Mouse (Mus musculus): ENCODE results near the gene Unc5c. TPM values are rescaled to one million over a fixed set of nuclear protein-coding genes. Genes with fewer than 3 reads are reported as not detected.

Gene Unc5c
- polyA plus RNA-seq, 1 experiment from 2014 or later, result 7.8 TPM

GRCm38 (mm10) chr3:141699177-141699576 is 234.2 kb downstream of the Unc5c start:
- Histone ChIP-seq H3K27ac (no peak overlapping the region), H3K4me3 (no peak overlapping the region), H3K4me1 (replicated peaks) (no peaks in the 10 kb centered on the region), H3K9me3 (no peaks in the 10 kb centered on the region), H3K27me3 (ENCODE audit: insufficient read depth, poor library complexity, severe bottlenecking) (no peaks in the 10 kb centered on the region), H3K36me3 (no peaks in the 10 kb centered on the region)
- DNase-seq (ENCODE audit: low spot score), result no peak

GRCm38 (mm10) chr3:141701381-141701909 is 236.4 kb downstream of the Unc5c start:
- Histone ChIP-seq H3K27ac (no peak overlapping the region), H3K36me3 (no peaks in the 10 kb centered on the region), H3K9me3 (no peaks in the 10 kb centered on the region), H3K4me1 (replicated peaks) (no peaks in the 10 kb centered on the region), H3K27me3 (ENCODE audit: insufficient read depth, poor library complexity, severe bottlenecking) (no peaks in the 10 kb centered on the region), H3K4me3 (no peak overlapping the region)
- 92% methylated on average over 3 of the region's 3 CpGs for WGBS
- no peak for DNase-seq (ENCODE audit: low spot score)

- Histone ChIP-seq H3K36me3 (no peaks in the 10 kb centered on the region), H3K27me3 (ENCODE audit: insufficient read depth, poor library complexity, severe bottlenecking) (no peaks in the 10 kb centered on the region), H3K9me3 (no peaks in the 10 kb centered on the region), H3K4me3 (no peak overlapping the region), H3K4me1 (replicated peaks) (peaks cover 12% of the 10 kb centered on the region; the same call in 1 of the 2 replicates), H3K27ac (no peak overlapping the region)
- 76% methylated on average over 4 of the region's 4 CpGs for WGBS
- DNase-seq (ENCODE audit: low spot score), result no peak
These were observed 246.6 kb downstream of the Unc5c start for GRCm38 (mm10) chr3:141711601-141712000.

GRCm38 (mm10) chr3:141716371-141716770 is 251.4 kb downstream of the Unc5c start:
- Histone ChIP-seq H3K4me3 (no peak overlapping the region), H3K9me3 (no peaks in the 10 kb centered on the region), H3K27me3 (ENCODE audit: insufficient read depth, poor library complexity, severe bottlenecking) (no peaks in the 10 kb centered on the region), H3K27ac (no peak overlapping the region), H3K4me1 (replicated peaks) (peaks cover 21% of the 10 kb centered on the region; the same call in 1 of the 2 replicates), H3K36me3 (no peaks in the 10 kb centered on the region)
- no peak for DNase-seq (ENCODE audit: low spot score)
- whole genome bisulfite sequencing, result 40% methylated on average over 4 of the region's 4 CpGs

GRCm38 (mm10) chr3:141719050-141719449 is 254.0 kb downstream of the Unc5c start:
- Histone ChIP-seq H3K27me3 (ENCODE audit: insufficient read depth, poor library complexity, severe bottlenecking) (no peaks in the 10 kb centered on the region), H3K36me3 (no peaks in the 10 kb centered on the region), H3K4me3 (no peak overlapping the region), H3K4me1 (replicated peaks) (peaks cover 21% of the 10 kb centered on the region; the same call in 1 of the 2 replicates), H3K27ac (no peak overlapping the region), H3K9me3 (no peaks in the 10 kb centered on the region)
- no peak for DNase-seq (ENCODE audit: low spot score)
- 85% methylated on average over 5 of the region's 5 CpGs for WGBS

GRCm38 (mm10) chr3:141724499-141724898 is 259.5 kb downstream of the Unc5c start:
- H3K36me3 ChIP-seq, result no peaks in the 10 kb centered on the region
- 79% methylated on average over 2 of the region's 2 CpGs for WGBS
- no peak for DNase-seq (ENCODE audit: low spot score)
- no peaks in the 10 kb centered on the region for H3K9me3 ChIP-seq
- H3K4me1 ChIP-seq (replicated peaks), result peaks cover 5% of the 10 kb centered on the region; the same call in 1 of the 2 replicates
- H3K4me3 ChIP-seq, result no peak overlapping the region
- H3K27me3 ChIP-seq (ENCODE audit: insufficient read depth, poor library complexity, severe bottlenecking), result no peaks in the 10 kb centered on the region
- no peak overlapping the region for H3K27ac ChIP-seq

GRCm38 (mm10) chr3:141725432-141725831 is 260.4 kb downstream of the Unc5c start:
- Histone ChIP-seq H3K4me3 (no peak overlapping the region), H3K36me3 (no peaks in the 10 kb centered on the region), H3K4me1 (replicated peaks) (peaks cover 5% of the 10 kb centered on the region; the same call in 1 of the 2 replicates), H3K27me3 (ENCODE audit: insufficient read depth, poor library complexity, severe bottlenecking) (no peaks in the 10 kb centered on the region), H3K9me3 (no peaks in the 10 kb centered on the region), H3K27ac (no peak overlapping the region)
- WGBS, result 36% methylated on average over 1 of the region's 1 CpGs
- no peak for DNase-seq (ENCODE audit: low spot score)

- Histone ChIP-seq H3K36me3 (0 out of 2 replicates have a peak, but pooled peaks cover 3% of the 10 kb centered on the region), H3K4me1 (replicated peaks) (no peaks in the 10 kb centered on the region), H3K9me3 (no peaks in the 10 kb centered on the region), H3K27me3 (ENCODE audit: insufficient read depth, poor library complexity, severe bottlenecking) (no peaks in the 10 kb centered on the region), H3K27ac (no peak overlapping the region), H3K4me3 (no peak overlapping the region)
- no peak for DNase-seq (ENCODE audit: low spot score)
- 86% methylated on average over 6 of the region's 6 CpGs for WGBS
These were observed 268.8 kb downstream of the Unc5c start for GRCm38 (mm10) chr3:141733844-141734243.

- H3K27ac ChIP-seq, result no peak overlapping the region
- H3K4me3 ChIP-seq, result no peak overlapping the region
- no peak for DNase-seq (ENCODE audit: low spot score)
- no peaks in the 10 kb centered on the region for H3K9me3 ChIP-seq
- no peaks in the 10 kb centered on the region for H3K4me1 ChIP-seq (replicated peaks)
- H3K27me3 ChIP-seq (ENCODE audit: insufficient read depth, poor library complexity, severe bottlenecking), result no peaks in the 10 kb centered on the region
- 0 out of 2 replicates have a peak, but pooled peaks cover 3% of the 10 kb centered on the region for H3K36me3 ChIP-seq
These were observed 270.3 kb downstream of the Unc5c start for GRCm38 (mm10) chr3:141735285-141735684.

GRCm38 (mm10) chr3:141745322-141745721 is 280.3 kb downstream of the Unc5c start:
- no peaks in the 10 kb centered on the region for H3K4me1 ChIP-seq (replicated peaks)
- no peaks in the 10 kb centered on the region for H3K27me3 ChIP-seq (ENCODE audit: insufficient read depth, poor library complexity, severe bottlenecking)
- H3K27ac ChIP-seq, result no peak overlapping the region
- no peaks in the 10 kb centered on the region for H3K36me3 ChIP-seq
- DNase-seq (ENCODE audit: low spot score), result no peak
- H3K4me3 ChIP-seq, result no peak overlapping the region
- no peaks in the 10 kb centered on the region for H3K9me3 ChIP-seq

- DNase-seq (ENCODE audit: low spot score), result no peak
- 93% methylated on average over 4 of the region's 4 CpGs for WGBS
- Histone ChIP-seq H3K4me3 (no peak overlapping the region), H3K27me3 (ENCODE audit: insufficient read depth, poor library complexity, severe bottlenecking) (no peaks in the 10 kb centered on the region), H3K9me3 (no peaks in the 10 kb centered on the region), H3K4me1 (replicated peaks) (peaks cover 11% of the 10 kb centered on the region), H3K36me3 (no peaks in the 10 kb centered on the region), H3K27ac (no peak overlapping the region)
These were observed 283.8 kb downstream of the Unc5c start for GRCm38 (mm10) chr3:141748694-141749381.

- no peak overlapping the region for H3K27ac ChIP-seq
- peaks cover 11% of the 10 kb centered on the region for H3K4me1 ChIP-seq (replicated peaks)
- no peaks in the 10 kb centered on the region for H3K9me3 ChIP-seq
- WGBS, result 63% methylated on average over 7 of the region's 7 CpGs
- no peak overlapping the region for H3K4me3 ChIP-seq
- H3K27me3 ChIP-seq (ENCODE audit: insufficient read depth, poor library complexity, severe bottlenecking), result no peaks in the 10 kb centered on the region
- no peak for DNase-seq (ENCODE audit: low spot score)
- no peaks in the 10 kb centered on the region for H3K36me3 ChIP-seq
These were observed 287.2 kb downstream of the Unc5c start for GRCm38 (mm10) chr3:141752172-141752571.

GRCm38 (mm10) chr3:141757259-141757658 is 292.2 kb downstream of the Unc5c start:
- no peak overlapping the region for H3K4me3 ChIP-seq
- H3K27ac ChIP-seq, result no peak overlapping the region
- peaks cover 2% of the 10 kb centered on the region for H3K4me1 ChIP-seq (replicated peaks)
- H3K9me3 ChIP-seq, result no peaks in the 10 kb centered on the region
- peaks cover 8% of the 10 kb centered on the region; the same call in 1 of the 2 replicates for H3K36me3 ChIP-seq
- DNase-seq (ENCODE audit: low spot score), result no peak
- no peaks in the 10 kb centered on the region for H3K27me3 ChIP-seq (ENCODE audit: insufficient read depth, poor library complexity, severe bottlenecking)
- WGBS, result 82% methylated on average over 3 of the region's 3 CpGs

Data from hindbrain, embryonic 10.5 days (tissue).